Mouse (Mus musculus) adrenal gland, postnatal 10 days (tissue): Measurements from ENCODE around the gene Pigk. TPM values are rescaled to one million over a fixed set of nuclear protein-coding genes. Genes with fewer than 3 reads are reported as not detected.
A peak's percentile ranks its signal among the peaks of the same experiment; 100 is the strongest.

Experiments used
- DNase-seq: peaks from one replicate; pipeline ENCODE4 v3.0.0; 2021; ENCODE audit warnings: mixed read lengths
- total RNA-seq, 2 experiments: library from RNA; stranded (reverse); gene quantifications; 2 replicates each; pipeline ENCODE4 v1.2.3; 2021

Pigk gene
- total RNA-seq, 2 experiments from 2014 or later, result 44.6 to 48.7 TPM

- DNase-seq, result no peak
Observed at GRCm38 (mm10) chr3:152728238-152728637, 14.3 kb downstream of the Pigk start.

- DNase-seq, result no peak
Observed at GRCm38 (mm10) chr3:152733011-152733410, 19.1 kb downstream of the Pigk start.

- no peak for DNase-seq
Observed at GRCm38 (mm10) chr3:152733513-152733912, 19.6 kb downstream of the Pigk start.

- no peak for DNase-seq
Observed at GRCm38 (mm10) chr3:152734100-152734499, 20.2 kb downstream of the Pigk start.

- DNase-seq, result no peak
Observed at GRCm38 (mm10) chr3:152735601-152736250, 21.8 kb downstream of the Pigk start.

GRCm38 (mm10) chr3:152744301-152744700 lies 30.4 kb downstream of the Pigk start:
- no peak for DNase-seq

- no peak for DNase-seq
Observed at GRCm38 (mm10) chr3:152745611-152746010, 31.7 kb downstream of the Pigk start.

GRCm38 (mm10) chr3:152749461-152749871 lies 35.6 kb downstream of the Pigk start:
- peak; percentile 34 for DNase-seq

- DNase-seq, result no peak
Observed at GRCm38 (mm10) chr3:152749881-152750280, 36.0 kb downstream of the Pigk start.

- no peak for DNase-seq
Observed at GRCm38 (mm10) chr3:152752911-152753310, 39.0 kb downstream of the Pigk start.

GRCm38 (mm10) chr3:152753345-152753744 lies 39.4 kb downstream of the Pigk start:
- no peak for DNase-seq

- DNase-seq, result no peak
Observed at GRCm38 (mm10) chr3:152753920-152754764, 40.2 kb downstream of the Pigk start.

- DNase-seq, result no peak
Observed at GRCm38 (mm10) chr3:152755515-152755914, 41.6 kb downstream of the Pigk start.

GRCm38 (mm10) chr3:152756896-152757295 lies 43.0 kb downstream of the Pigk start:
- DNase-seq, result no peak

GRCm38 (mm10) chr3:152757464-152758393 lies 43.8 kb downstream of the Pigk start:
- DNase-seq, result no peak

GRCm38 (mm10) chr3:152758500-152759032 lies 44.7 kb downstream of the Pigk start:
- no peak for DNase-seq

GRCm38 (mm10) chr3:152761116-152761515 lies 47.2 kb downstream of the Pigk start:
- DNase-seq, result peak; percentile 55

GRCm38 (mm10) chr3:152761661-152762060 lies 47.8 kb downstream of the Pigk start:
- no peak for DNase-seq

GRCm38 (mm10) chr3:152762302-152762701 lies 48.4 kb downstream of the Pigk start:
- DNase-seq, result no peak

GRCm38 (mm10) chr3:152763139-152763882 lies 49.4 kb downstream of the Pigk start:
- DNase-seq, result peak; percentile 73
